Comparison of ENCODE assay signal across 8 mouse cellular contexts in genomic region chr5:136566001-136566811, GRCm38 (mm10). TPM values are rescaled to one million over a fixed set of nuclear protein-coding genes. Genes with fewer than 3 reads are reported as not detected.
DNase-seq lines count a peak whose midpoint lies in the region; ATAC-seq and TF ChIP-seq lines count a peak whose summit lies in the region.

No protein-coding gene starts in this region.

- WGBS in hindbrain, embryonic 15.5 days: under 1% methylated on average over 64 of the region's 79 CpGs
- WGBS in macrophage (ENCODE audit: missing documents): under 1% methylated on average over 55 of the region's 79 CpGs

- H3K9ac ChIP-seq in hindbrain, embryonic 15.5 days: peak overlapping the region; percentile 97

- H3K4me2 ChIP-seq in hindbrain, embryonic 15.5 days: peak overlapping the region; percentile 97

- no peaks in the 10 kb centered on the region for H3K36me3 ChIP-seq in hindbrain, embryonic 15.5 days
- no peaks in the 10 kb centered on the region for H3K36me3 ChIP-seq in macrophage (ENCODE audit: inconsistent target)

- peaks cover 15% of the 10 kb centered on the region for H3K27me3 ChIP-seq in hindbrain, embryonic 15.5 days

- peaks cover 55% of the 10 kb centered on the region for H3K79me2 ChIP-seq in macrophage (ENCODE audit: inconsistent target)

- ATAC-seq in hindbrain, embryonic 15.5 days (ENCODE audit: low FRiP score, low read depth): peak; percentile 58; the same call in 1 of the 2 replicates

- peak overlapping the region; percentile 96 for H3K4me3 ChIP-seq in gastrocnemius, adult 2 months
- H3K4me3 ChIP-seq in hindbrain, embryonic 15.5 days: peak overlapping the region; percentile 87
- peak overlapping the region; percentile 56 for H3K4me3 ChIP-seq in macrophage (ENCODE audit: inconsistent target)

- peak overlapping the region; percentile 91 for H3K27ac ChIP-seq in gastrocnemius, adult 2 months
- H3K27ac ChIP-seq in hindbrain, embryonic 15.5 days (replicated peaks): peak overlapping the region; percentile 97
- peak overlapping the region; percentile 55 for H3K27ac ChIP-seq in macrophage

- DNase-seq in T-cell, adult 2 months (ENCODE audit: low spot score): peak; percentile 32
- peak; percentile 81 to 83 for DNase-seq in cerebellum, postnatal 25 days
- DNase-seq in gastrocnemius, adult 2 months: peak; percentile 85
- peak; percentile 25 for DNase-seq in left cerebral cortex, adult 8-10 months (ENCODE audit: low spot score in 2 of 2)
- DNase-seq in right cerebral cortex, adult 18-20 months: peak; percentile 61
- peak; percentile 79 for DNase-seq in thymus, postnatal 4 days

- peaks cover 35% of the 10 kb centered on the region for H3K4me1 ChIP-seq in hindbrain, embryonic 15.5 days (replicated peaks)

- H3K9me3 ChIP-seq in hindbrain, embryonic 15.5 days: no peaks in the 10 kb centered on the region

- peak; percentile 43; the same call in 1 of the 2 replicates for TF ChIP-seq CTCF in gastrocnemius, adult 2 months (IDR thresholded peaks at IDR 0.05)

- intact Hi-C loops in gastrocnemius, adult 2 months (cut with DNase I): loop anchor here (5.0 kb wide), 3 partner anchors 99 to 284 kb away; no protein-coding TSS in a partner anchor

RNA-seq across cellular contexts. Expression of gene Cux1, which starts 1.1 kb away (rescaled TPM):
- total RNA-seq in gastrocnemius, adult 2 months (2021): 10 to 100 TPM; 80.9 to 88.2 TPM
- polyA plus RNA-seq in hindbrain, embryonic 15.5 days (2015; fragmentation: Nextera tagmentation; extraction: Ambion mirVana): 101 and 106 TPM in 2 replicates
- total RNA-seq in left cerebral cortex, adult 8-10 months (2022): 100 to 1,000 TPM; 101 to 114 (median 107) TPM
- 100 to 1,000 TPM; 101 to 292 (median 211) TPM for total RNA-seq in macrophage (2018; cell fraction: chromatin; rRNA removed)
- total RNA-seq in macrophage (2018; cell fraction: cytosol; rRNA removed): 100 to 1,000 TPM in 13 of 26 experiments, 10 to 100 TPM in 13; 59.0 to 130 (median 88.9) TPM
- total RNA-seq in macrophage (2018; cell fraction: nucleus; rRNA removed): 100 to 1,000 TPM in 13 of 26 experiments, 10 to 100 TPM in 13; 54.0 to 213 (median 107) TPM
- polyA plus RNA-seq in macrophage (2018): 67.9 to 131 TPM (median 89.9 TPM) in 3 replicates

Comparison
In these comparisons a context has a peak if more than half of its experiments do, and no peak if none do; other contexts are left out.
1. Peak in every context shown above with its lines: DNase-seq, ATAC-seq, H3K4me3 ChIP-seq and H3K27ac ChIP-seq.
2. DNase-seq: peak in every context shown above with its lines; median percentile 85 in gastrocnemius, adult 2 months; 82 in cerebellum, postnatal 25 days; 79 in thymus, postnatal 4 days; 61 in right cerebral cortex, adult 18-20 months; 32 in T-cell, adult 2 months; 25 in left cerebral cortex, adult 8-10 months.